Mouse (Mus musculus) yolk sac, embryonic 10.5 days (tissue): ENCODE measurements around the gene Rnf113a2.

Experiments used
- DNase-seq: peaks from one replicate; pipeline ENCODE4 v3.0.0-alpha.2; 2017; ENCODE audit warnings: low spot score

The Rnf113a2 gene

DNA sequence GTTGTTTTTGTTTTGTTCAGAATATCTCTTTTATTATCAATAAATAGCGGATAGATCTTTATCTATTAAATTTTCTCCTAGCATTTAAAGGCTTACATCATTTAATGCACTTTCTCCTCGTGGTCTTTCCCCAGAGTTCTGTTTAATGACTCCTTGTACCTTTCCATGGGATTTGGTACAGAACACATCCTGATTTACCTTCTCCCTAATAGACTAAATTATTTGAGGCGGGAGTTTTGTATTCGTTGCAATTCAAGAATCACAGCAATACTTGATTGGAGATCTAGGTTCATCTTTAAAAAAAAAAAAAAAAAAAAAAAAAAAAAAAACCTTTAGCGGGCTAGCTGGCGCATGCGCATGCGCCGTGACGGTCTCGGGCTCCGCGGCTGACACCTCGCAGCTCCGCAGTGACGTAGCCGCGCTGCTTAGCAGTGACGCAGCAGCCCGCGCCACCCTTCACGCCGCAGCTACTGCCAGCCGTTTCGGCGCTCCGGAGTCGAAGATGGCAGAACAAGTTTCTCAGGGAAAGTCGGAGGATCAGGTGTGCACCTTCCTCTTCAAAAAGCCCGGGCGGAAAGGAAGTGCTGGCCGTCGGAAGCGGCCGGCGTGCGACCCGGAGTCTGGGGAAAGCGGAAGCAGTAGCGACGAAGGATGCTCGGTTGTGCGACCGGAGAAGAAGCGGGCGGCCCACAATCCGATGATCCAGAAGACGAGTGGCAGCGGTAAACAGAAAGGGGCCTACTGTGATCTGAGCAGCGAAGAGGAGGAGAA lies at the start of gene Rnf113a2:
Gene Rnf113a2, plus strand, starts transcription at position 363 of the 771 bp plus-strand sequence.
- DNase-seq = peak; percentile 82

DNA sequence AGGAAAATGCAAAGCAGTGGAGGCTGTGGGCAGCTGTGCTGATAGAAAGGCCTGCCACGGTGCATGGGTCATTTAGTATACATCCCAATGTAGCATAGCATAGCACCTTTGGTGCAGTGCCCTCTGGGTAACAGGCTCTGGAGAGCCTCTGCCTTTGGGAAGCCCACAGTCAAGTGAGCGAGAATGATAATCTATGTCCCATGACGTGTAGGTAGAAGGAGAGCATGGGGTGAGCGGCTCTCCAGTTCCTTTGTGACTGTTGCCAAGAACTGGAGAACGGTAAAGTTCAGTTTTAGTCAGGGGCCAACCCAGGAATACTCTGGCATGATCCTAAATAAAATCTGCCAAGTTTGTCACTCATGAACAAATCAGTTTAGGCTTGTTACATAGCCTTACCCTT lies 45.3 kb upstream of the Rnf113a2 start:
- DNase-seq = no peak

DNA sequence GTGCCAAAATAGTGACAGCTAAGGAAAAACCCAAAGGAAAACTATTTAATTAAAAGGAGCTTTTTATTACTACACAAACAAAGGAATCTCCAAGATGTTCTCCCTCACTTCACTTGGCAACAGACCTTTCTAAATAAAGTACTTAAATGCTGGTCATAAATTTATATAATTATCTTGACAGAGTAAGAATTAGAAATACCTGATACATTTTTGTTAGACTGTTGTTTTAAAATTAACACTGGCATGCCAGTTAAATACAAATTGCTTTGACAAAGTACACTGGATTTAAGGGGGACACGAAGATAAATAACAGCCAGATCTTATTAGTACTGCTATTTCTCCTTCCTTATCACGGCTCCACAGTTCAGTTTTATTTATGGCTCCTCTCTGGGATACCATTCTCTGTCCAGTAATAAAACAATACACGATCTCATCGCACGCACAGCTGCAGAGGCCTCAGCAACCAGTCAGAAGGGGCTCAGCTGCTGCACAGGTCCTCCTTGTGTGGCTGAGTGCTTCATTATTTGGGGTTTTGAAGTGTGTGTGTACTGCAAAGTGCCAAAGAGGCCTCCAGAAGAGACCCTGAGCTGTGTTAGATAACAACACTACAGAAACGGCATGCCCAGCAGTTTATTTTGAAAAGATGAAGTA lies 43.0 kb upstream of the Rnf113a2 start:
- DNase-seq = no peak

DNA sequence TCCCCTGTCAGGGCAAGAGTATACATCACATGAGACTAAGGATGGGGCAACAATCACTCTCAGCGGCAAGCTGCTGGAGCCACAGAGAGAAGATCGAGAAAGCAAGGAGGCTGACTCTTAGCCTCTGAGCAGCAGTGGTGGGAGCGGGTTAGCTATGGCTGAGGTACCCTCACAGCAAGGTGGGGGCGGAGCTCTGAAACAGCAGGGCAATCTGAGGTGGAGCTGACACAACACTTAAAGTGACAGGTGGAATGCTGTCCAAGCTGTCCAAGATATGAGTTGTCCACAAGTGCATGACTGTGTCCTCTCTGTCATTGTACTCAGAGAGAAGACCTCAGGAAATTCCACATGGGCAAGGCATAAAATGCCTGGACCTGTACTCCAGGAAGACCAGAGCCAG lies 34.6 kb upstream of the Rnf113a2 start:
- DNase-seq = no peak

DNA sequence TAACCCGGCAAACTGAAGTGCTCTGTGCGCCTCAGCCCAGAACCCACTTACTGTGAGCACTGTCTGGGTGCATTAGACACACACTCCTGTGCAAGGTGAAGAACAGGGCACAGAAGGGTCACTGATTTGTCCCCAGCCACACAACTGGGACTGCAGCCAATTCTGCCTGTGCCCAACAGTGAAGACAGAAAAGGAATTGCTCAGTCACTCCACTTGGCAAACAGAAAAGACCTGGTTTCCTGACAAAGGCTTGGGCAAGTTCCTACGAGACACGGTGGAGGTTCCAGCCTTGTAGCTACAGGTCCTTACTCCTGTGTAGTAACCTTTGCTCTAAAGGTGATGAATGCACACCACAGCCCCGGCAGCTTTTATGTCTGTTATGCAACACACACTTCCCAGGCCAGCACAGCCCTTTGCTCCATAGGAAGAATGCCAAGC lies 32.3 kb upstream of the Rnf113a2 start:
- peak; percentile 69 for DNase-seq

DNA sequence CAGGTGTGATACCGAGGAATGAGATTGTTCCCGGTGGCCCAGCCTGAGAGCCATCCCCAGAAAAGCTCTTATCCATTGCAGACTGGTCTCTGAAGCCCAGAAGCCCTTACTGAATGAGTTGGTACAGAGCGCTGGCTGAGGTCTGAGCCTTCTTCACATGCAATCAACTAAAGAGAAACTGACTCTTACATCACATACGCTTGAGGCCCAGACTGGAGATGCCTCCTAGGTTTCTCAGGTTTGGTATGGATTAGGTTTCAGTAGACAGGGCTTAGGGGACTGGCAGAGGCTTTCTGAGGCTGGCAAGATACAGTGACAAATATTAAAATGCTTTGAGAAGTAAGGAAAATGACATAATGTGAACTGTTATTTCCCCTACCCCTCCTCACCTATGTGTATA lies 31.6 kb upstream of the Rnf113a2 start:
- no peak for DNase-seq

DNA sequence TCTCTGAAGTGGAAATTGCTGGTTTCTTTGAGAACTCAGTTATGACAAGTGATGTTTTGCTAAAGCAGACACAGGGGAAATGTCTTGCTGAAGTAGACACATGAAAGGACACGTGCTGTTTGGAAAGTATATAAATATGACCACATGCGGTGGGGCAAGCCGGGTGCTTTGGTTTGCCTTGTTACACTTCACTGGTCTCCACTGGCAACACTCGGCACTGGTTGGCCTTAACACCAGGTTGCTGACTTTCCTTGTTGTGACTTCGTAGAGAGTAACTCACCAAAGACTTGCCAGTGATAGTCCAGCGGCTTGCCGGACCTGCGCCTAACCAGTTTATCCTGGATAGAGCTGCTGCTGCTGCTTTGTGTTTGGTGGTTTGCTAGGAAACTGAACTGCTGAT lies 28.9 kb upstream of the Rnf113a2 start:
- no peak for DNase-seq

DNA sequence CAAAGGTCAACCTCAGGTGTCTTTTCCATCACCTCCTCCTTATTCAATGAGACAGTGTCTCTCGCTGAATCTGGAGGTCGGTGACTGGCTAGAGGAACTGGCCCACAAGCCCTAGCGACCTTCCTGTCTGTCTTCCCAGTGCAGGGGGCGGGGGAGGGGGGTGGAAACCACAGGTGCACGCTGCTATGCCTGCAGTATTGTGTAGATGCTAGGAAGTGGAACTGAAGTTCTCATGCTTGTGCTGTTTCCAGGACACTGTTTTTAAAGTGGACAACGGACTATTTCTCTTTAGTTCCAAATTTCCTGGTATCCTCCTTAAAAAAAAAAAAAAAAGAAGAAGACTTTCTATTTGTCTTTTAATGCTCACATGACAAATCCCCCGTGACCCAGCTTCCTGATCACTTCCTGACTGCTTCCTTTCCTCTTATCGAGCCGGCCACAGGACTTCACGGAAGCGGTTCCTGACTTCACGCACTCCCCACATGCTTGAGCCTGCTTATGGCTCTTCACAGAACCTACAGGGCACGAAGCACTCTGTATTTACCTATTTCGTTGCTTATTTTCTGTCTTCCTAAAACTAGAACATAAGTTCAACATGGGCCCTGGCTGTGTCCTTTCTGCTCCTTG lies 28.1 kb upstream of the Rnf113a2 start:
- peak; percentile 65 for DNase-seq

DNA sequence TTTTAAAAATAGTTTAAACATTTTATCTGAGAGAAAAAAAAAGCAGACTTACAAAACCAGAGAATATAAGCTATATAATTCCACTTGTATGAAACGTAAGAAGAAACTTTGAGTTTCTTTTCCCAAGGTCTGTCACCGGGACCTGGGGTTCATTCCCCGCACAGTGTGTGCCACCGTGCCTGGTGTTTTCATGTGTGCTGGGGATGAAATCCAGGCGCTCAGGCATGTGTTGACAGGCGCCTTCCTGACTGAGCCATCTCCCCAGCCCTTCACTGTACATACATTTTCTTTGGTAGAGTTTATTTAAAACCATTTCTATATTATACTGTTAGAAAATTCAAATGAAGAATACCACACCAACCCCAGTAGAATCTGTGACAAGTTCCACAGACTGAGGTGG lies 26.7 kb upstream of the Rnf113a2 start:
- no peak for DNase-seq

DNA sequence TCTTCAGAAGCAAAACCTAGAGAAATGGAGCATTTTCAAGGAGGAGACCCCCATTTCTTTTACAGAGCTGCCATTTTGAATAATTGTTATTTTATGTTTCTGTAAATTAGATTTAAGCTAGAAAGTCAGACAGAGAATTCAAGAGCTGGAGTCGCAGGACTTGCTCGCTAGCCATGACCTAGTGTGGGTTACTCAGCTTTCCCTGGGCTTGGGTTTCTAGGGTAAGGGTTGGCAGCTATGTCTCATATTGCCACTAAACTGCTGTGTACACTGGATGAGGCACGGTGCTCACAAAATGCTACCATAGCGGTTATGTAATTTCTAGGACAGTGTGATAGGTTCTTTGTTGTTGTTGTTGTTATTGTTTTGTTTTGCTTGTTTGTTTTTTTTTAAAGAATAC lies 24.3 kb upstream of the Rnf113a2 start:
- no peak for DNase-seq

DNA sequence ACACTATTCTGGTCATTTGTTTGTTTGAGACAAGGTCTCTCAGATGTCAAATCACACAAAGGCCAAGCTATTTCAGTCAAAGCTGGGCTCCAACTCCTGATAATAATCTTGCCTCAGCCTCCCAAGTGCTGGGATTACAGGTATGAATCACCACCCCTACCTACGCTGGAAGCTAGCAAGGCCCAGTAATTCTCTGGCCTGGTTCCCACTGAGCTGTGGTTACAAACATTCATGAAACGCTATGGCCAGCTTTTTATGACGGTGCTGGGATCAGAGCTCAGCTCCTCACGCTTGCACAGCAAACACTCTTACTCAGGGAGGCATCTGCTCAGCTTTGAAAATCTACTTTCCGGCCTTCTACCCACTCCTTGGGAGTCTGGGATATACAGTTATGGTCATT lies 23.1 kb upstream of the Rnf113a2 start:
- DNase-seq = no peak

DNA sequence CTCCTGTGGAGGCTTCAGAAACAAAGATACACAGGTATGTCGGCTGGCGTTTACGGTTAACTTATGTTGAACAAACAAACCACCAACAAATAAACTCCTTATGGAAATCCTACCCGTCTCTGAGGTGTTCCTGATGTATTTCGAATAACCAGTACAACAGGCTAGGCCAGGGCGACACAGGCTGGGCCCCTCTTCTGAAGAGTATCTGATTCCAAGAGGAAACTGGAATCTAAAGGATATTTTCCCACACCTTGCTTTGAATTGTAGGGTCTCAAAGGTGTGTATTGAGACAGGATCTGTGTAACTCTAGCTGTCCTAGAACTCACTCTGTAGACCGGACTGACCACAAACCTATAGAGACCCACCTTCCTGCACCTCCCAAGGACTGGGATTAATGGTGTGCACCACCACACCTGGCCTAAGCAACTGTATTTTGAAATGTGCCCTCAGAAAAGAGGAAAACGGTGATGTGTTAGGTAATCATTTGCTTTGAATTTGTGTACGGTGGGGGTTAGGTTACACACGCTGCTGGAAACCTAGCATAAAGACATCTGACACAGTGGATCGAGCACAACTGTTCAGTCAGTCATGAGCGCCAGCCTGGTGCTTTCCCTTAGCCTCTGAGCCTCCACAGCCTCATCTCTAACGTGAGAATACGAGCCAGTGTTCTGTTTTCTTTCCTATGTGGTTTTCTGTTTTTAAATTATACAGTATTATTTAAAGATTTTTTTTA lies 19.9 kb upstream of the Rnf113a2 start:
- DNase-seq = no peak

DNA sequence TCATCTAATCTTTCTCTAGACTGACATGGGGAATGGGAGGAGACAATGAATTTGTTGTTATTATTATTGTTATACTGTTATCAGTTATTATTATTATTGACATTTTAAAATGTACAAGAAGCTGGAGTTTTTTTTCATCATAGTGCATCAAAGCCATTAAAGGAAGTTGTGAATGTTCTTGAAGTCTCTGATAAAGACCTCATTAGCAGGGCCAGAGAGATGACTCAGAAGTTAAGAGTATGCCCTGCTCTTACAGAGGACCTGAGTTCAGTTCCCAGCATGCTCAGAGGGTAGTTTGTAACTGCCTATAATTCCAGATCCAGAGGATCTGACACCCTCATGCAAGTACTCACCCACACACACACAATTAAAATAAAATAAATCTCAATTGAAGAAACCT lies 19.3 kb upstream of the Rnf113a2 start:
- DNase-seq = no peak

DNA sequence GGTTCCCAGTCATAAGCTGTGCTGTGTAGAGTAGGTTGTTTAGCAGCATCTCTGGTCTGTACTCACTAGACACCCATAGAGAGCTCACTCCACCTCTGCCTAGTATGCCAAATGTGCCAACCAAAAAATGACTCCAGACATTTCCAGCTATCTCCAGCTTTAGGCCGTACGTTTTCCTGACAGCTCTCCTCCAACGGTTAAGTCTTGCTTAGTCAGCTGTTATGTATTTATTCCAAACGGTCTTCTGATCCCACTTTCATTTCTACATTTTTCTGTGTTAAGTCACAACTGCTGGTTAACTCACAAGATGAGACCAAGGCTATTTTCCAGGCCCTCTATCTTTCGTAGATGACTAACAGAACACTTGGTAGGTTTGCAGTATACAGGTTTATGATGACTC lies 18.4 kb upstream of the Rnf113a2 start:
- DNase-seq = no peak

DNA sequence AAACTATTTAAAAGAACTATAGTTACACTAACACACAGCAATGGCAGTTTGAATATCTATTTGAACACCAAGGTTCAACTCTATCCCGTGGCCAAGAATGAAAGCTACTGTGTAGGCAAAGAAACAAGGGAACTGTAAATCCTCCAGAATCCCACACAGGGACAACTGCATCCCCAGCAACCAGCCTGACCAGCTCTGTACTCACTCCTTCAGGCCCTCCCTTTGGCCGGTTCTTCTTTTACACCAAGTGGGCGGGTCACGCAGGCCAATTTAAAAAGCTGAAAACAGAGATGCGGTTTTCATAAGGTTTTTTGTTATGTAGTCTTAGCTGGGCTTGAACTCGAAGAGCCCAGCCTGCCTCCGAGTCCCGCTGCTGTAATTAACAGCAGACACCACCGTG lies 17.9 kb upstream of the Rnf113a2 start:
- no peak for DNase-seq

DNA sequence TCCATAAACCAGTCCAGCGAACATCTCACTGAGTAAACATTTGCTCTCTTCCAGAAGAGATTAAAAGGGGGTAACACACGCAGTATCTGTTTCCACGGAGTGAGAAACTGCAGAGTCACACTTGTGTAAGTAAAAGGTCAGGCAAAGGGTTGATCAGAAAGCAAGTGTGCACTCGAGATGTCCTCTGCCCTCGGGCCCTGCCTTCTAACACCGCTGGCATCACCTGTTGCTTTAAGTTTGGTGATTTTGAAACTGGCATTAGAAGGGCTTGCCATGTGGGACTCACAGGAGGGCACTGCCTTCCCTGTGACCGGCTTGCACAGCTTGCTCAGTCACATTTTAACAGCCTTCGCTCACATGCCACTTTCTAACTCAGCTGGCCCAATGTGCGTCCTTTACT lies 17.3 kb upstream of the Rnf113a2 start:
- DNase-seq = no peak

DNA sequence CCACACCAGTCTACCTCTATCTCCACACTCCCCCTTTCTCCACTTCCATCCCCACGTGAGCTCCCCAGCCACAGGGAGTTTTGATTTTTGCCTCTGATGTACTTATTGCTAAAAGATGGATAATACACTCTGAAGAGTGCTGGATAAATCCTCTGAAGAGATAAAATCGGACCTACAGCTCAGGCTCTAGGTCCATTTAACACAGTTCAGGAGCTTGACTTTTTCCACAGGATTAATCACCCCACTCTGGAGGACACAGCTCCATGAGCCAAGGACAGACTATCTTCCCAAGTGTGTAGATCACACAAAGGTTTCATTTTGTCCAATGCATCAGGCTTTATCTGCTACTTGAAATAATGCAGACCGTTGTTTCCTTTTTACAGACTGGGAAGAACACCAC lies 16.9 kb upstream of the Rnf113a2 start:
- DNase-seq = no peak

DNA sequence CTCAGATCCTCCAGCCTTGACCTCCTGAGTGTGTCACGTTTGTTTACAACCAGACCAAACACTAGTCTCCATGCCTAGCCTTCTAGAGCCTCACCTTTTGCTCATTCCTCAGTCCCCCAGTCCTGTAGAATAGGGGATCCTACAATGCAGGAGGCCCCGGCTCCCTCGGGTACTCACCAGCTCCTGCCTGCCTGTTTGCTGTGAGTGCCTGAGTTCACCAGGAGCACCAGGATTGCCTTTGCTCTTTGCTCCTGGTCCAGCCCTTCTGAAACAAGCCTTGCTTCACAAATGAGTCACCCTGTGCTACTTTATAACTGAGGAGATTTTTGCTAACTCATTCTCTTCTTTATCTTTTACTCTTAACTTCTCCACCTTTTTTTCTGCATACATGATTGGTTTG lies 16.3 kb upstream of the Rnf113a2 start:
- peak; percentile 76 for DNase-seq

DNA sequence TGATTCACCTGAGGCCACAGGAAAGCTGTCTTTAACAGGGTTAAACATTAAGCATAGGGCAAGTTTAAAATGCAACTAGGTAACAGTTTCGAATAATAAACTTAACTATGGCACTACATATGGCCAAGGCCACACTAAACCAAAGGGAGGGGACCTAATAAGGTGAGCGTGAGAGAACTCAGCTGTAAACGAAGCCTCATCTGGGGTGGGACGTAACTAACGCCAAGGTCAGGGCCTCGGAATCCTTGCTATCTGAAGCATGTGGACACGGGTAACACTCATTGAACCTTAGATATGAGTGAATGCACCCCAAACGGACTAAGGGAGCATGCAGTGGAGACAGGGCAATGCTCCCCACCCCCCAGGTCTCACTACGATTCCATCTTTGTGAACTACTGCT lies 14.1 kb upstream of the Rnf113a2 start:
- DNase-seq = peak; percentile 53

DNA sequence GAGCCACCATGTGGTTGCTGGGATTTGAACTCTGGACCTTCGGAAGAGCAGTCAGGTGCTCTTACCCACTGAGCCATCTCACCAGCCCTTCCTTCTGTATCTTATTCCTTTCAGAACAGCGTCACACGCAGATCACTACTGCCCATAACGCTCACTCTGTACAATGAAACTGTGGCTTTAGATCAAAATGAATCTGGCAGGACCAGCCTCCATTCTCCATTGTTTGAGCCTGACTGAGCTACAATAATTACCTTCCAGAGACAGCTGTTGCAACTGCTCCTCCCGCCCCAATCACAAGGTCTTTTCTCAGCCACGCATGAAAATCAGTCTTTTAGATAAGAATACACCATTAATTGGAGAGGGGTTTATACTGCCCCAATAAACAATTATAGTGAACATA lies 12.5 kb upstream of the Rnf113a2 start:
- no peak for DNase-seq

DNA sequence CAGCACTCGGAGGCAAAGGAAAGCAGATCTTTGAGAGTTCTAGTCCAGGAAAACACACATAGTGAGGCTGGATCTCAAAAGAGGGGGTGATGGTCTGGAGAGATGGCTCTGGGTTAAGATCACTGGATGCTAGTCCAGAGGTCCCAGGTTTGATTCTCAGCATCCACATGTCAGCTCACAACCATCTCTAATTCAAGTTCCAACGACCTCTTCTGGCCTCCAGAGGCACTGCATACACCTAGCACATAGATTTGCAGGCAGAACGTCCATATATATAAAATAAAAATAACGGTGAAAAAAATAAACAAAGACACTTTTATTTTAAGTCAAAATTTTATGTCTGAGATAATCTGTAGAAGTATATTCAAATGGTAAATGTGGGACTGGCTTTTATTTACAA lies 9.7 kb upstream of the Rnf113a2 start:
- no peak for DNase-seq
